Mouse (Mus musculus) embryo, embryonic 11.5 days (tissue): Measurements from ENCODE around the gene Ptprj.

Source experiments
- DNase-seq: peaks from one replicate; pipeline ENCODE4 v3.0.0-alpha.2; 2012; ENCODE audit warnings: low read depth, low spot score

Gene Ptprj

GRCm38 (mm10) chr2:90559688-90560196 is 20.7 kb downstream of the Ptprj start:
- DNase-seq = no peak

GRCm38 (mm10) chr2:90559015-90559687 is 21.3 kb downstream of the Ptprj start:
- no peak for DNase-seq

- DNase-seq = no peak
These were observed 22.1 kb downstream of the Ptprj start for GRCm38 (mm10) chr2:90558361-90558760.

DNA sequence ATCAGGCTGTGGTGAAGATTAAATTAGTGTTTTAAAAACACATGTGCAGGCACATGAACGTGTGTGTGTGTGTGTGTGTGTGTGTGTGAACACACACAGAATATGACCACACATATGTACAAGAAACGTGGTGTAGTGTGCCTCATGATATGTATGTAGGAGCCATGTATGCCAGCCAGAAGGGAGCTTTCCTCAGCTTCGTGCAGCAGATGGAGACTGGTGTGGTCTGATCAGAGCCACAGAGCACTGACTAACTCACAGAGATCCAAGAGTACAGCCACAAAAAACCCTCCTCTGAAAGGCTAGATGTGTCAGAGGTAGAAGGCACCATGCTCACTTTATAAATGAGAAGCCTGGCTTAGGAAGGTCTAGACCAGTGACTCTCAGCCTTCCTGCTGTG is 22.5 kb downstream of the Ptprj start:
- no peak for DNase-seq

DNA sequence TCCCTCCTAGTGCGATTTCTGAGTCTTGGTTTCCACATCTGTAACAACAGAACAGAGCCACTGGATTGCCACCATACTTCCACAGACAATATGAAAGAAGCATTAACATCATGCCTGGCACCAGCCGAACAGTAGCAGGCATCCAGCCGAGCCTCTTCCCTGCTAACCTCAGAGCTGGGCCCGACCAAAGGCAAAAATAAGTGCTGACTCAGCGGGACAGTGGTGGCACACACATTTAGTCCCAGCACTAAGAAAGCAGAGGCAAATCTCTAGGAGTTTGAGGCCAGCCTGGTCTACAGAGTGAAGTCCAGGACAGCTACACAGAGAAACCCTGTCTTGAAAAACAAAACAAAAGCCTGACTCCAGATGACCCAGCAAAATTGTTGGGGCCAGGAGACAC is 24.7 kb downstream of the Ptprj start:
- DNase-seq = no peak

DNA sequence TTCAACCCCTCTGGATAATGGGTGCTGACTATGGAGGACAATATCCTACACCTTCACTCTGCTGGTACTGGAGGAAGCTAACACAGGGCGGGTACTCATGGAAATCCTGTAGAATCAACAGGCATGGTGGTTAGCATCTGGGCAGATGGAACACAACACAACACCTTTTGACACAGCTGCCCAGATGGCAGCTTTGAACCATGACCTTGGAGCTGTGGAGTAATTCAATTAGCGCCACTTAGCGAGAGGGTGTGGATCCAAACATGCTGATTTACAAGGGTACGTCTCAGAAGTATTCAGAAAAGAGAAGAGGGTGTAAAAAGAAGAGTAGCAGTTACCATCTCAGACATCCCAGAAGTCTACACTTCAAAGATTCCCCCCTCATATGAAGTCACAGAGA is 25.6 kb downstream of the Ptprj start:
- no peak for DNase-seq

- no peak for DNase-seq
These were observed 26.6 kb downstream of the Ptprj start for GRCm38 (mm10) chr2:90553861-90554260.

GRCm38 (mm10) chr2:90550656-90551055 is 29.8 kb downstream of the Ptprj start:
- DNase-seq = no peak

- DNase-seq = no peak
These were observed 31.9 kb downstream of the Ptprj start for GRCm38 (mm10) chr2:90548541-90548940.

DNA sequence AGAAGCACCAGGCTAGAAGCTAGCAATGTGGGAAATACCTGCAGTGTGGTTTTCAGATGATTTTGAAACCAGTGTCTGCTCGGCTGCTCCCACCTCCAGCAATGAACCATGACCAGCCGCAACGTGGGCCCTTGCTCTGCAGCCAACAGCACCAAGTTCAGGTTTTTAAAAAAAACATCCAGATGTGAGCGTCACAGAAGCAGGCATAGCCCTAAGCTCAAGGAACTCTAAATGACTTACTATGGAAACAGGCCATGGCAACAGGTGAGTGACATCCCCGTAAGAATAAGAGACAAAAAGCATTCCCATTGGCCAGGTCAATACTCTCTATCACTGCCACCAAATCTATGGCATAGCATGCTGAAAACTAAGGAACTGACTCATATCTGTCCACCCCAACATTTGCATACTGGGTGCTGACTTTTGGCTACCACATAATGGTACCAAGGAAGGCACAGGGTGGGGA is 33.3 kb downstream of the Ptprj start:
- DNase-seq = no peak

- no peak for DNase-seq
These were observed 35.2 kb downstream of the Ptprj start for GRCm38 (mm10) chr2:90545261-90545660.

GRCm38 (mm10) chr2:90543989-90544388 is 36.5 kb downstream of the Ptprj start:
- no peak for DNase-seq

DNA sequence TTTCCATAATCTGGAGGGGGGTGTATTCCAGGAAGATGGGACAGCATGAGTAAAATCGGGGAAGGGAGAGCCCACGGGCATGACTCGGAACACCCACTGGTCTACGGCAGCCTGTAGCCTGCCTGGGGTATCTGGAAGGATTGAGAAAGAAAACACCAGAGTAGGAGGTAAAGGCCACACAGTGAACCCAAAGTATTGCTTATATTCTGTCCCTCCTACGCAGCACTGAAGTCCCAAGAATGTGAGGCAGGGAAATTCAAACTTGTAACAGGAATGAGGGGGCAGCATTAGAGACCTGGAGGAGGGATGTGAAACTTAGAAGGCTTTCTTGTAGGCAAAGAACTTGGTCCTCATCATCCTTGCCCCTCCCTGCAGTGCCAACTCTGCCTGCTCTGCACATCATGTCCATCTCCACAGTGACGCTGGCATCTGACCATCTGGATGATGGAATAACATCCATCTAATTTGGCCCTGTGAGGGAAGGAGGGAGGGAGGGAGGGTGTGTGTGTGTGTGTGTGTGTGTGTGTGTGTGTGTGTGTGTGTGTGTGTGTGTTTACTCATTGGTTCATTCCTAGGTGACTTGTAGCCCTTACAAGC is 37.2 kb downstream of the Ptprj start:
- no peak for DNase-seq

DNA sequence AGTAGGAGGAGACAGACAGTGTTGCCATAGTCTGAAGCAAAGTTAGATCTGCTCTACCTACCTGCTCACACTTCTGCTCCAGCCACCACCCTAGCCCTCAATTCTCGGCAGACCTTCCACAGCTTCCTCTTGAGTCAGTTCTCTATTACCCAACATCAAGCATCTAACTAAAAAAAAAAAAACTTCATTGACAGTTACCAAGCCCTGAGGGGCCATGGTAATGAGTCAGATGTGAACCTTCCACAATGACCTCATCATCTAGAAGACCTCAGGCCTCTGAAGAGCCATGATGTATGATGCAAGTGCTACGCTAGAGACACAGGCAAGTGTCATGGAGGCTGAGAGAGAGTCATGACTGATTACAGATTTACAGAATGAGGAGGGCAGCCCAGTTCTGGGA is 37.8 kb downstream of the Ptprj start:
- DNase-seq = no peak

- DNase-seq = no peak
These were observed 41.2 kb downstream of the Ptprj start for GRCm38 (mm10) chr2:90539206-90539605.

DNA sequence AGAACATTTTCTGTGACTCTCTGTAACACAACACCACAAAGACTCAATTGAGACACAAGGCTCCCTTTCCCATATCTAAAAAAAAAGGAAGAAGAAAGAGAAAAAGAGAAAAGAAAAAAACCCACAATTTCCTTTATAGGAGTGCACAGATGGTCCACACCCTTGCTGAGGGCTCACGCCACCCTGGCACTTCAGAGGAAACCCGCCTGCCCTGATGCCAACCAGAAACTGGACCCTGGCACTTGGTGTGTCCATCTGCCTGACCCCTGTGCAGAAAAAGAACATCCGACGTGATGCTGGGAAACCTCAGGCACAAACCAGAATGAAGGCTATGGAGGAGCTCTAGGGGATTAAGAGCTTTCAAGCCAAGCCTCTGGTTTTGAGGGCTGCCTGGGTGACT is 43.2 kb downstream of the Ptprj start:
- no peak for DNase-seq

DNA sequence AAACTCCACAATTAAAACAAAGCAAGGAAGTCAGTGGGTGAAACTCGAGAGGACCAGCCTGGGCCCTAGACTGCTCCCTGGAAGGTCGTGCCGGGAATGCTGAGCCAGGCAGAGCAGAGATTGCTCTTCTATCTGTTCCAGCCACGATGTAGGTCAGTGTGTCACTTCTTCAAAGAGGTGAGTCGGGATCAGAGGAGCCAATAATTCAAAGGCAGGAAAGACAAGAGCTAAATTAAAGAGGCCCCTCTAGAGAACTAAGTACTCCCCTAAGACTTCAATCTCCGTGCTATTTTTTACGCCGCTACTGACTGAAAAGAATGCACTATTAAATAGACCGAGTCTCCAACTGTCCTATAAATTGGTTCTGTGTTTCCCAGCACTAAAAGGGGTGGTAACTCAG is 43.9 kb downstream of the Ptprj start:
- no peak for DNase-seq

GRCm38 (mm10) chr2:90534751-90535150 is 45.7 kb downstream of the Ptprj start:
- no peak for DNase-seq

DNA sequence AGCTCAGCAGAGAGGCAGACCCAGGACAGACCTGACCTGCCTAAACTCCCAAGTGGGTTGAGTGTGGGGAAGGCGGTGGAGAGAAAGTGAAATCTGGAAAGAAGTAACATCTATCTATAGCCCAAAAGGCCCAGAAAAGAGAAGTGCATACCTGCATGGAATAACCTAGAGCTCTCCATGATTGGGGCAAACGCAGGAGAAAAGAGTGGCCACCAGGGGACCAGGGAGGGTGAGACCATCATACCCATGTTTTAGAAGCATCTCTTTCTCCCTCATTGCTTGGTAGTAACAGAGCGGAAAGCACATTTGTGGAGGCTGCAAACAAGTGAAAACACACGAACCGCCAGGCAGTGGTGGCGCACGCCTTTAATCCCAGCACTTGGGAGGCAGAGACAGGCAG is 46.5 kb downstream of the Ptprj start:
- no peak for DNase-seq

DNA sequence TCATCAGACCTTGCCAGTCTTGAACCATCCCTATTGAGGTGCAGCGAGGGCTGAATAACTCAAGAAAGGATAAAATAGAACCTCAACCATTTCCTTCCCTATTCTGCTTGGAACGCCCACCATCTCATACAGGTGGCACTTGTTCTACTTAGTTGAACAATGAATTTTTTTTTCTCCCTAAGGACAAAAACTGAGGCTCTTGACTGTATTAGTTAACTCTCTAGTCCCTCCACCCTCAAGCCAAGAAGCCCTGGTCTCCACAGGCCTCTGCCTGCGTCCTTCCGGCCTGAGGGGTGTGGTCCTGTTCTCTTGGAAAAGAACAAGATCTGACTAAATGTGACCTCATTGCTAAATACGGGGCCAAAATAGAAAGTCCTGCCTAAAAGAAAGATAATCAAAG is 48.4 kb downstream of the Ptprj start:
- DNase-seq = no peak

GRCm38 (mm10) chr2:90528107-90528506 is 52.3 kb downstream of the Ptprj start:
- DNase-seq = no peak

DNA sequence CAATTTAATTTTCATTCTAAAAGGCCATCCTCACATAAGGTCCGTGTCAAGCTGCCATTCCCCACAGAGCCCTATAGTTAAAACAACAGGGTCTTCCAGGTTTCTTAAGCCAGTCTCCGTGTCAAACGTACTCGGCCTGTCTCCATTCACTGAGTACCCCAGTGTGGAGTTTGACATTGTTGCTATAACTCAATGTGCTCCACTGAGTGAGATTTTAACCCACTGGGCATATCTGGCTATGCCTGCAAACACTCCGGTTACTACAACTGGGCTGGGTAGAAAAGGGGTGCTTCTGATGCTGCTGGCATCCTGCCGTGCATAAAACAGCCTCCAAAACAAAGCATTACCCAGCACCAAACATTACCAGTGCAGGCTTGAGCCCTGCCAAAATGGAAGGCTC is 53.5 kb downstream of the Ptprj start:
- no peak for DNase-seq

GRCm38 (mm10) chr2:90526564-90526963 is 53.9 kb downstream of the Ptprj start:
- DNase-seq = no peak
